Mouse (Mus musculus) bone marrow macrophage, adult 2 months (primary cell): ENCODE results near the gene F10.
"Not testable (repeated sequence)": the region's sequence is repeated elsewhere in the genome, so short reads cannot be mapped to it uniquely, and the experiment has no call there.

Source experiments
- CTCF ChIP-seq: IDR thresholded peaks from 2 replicates; pipeline ENCODE4 v1.5.1; 2012; ENCODE audit warnings: low read depth, mild to moderate bottlenecking, low read length, moderate library complexity
- POLR2A ChIP-seq: IDR thresholded peaks from 2 replicates; pipeline ENCODE4 v1.6.1; 2012; ENCODE audit warnings: mild to moderate bottlenecking, low read depth, low read length, borderline replicate concordance

- TF ChIP-seq POLR2A, CTCF: not testable (repeated sequence)
Measured at GRCm38 (mm10) chr8:13075579-13075978, 38.5 kb downstream of the F10 start.
